Mouse (Mus musculus) megakaryocyte, embryonic 14.5 days (primary cell): ENCODE results near the gene Snx14. TPM values are rescaled to one million over a fixed set of nuclear protein-coding genes. Genes with fewer than 3 reads are reported as not detected.
"Not testable (repeated sequence)": the region's sequence is repeated elsewhere in the genome, so short reads cannot be mapped to it uniquely, and the experiment has no call there.

Source experiments
- H3K27me3 ChIP-seq: replicated peaks from 2 replicates; pipeline ENCODE3; 2012; ENCODE audit warnings: inconsistent platforms
- H3K36me3 ChIP-seq: replicated peaks from 2 replicates; pipeline ENCODE3; 2012; ENCODE audit warnings: low read length, inconsistent platforms, mixed read lengths
- H3K4me1 ChIP-seq: 2 replicates; pipeline ENCODE4 v1.6.1; 2012; ENCODE audit warnings: inconsistent platforms
- H3K4me3 ChIP-seq: replicated peaks from 2 replicates; pipeline ENCODE3; 2012; ENCODE audit warnings: moderate library complexity, mild to moderate bottlenecking, inconsistent platforms
- H3K9me3 ChIP-seq: 2 replicates; pipeline ENCODE4 v1.6.1; 2012; ENCODE audit warnings: inconsistent platforms
- FLI1 ChIP-seq: IDR thresholded peaks from 2 replicates; pipeline ENCODE4 v1.6.1; 2012; ENCODE audit warnings: low read length, inconsistent platforms, mixed read lengths
- GATA1 ChIP-seq: IDR thresholded peaks from 3 replicates; pipeline ENCODE4 v1.6.1; 2012; ENCODE audit warnings: mixed read lengths, low read length, inconsistent platforms, borderline replicate concordance
- polyA plus RNA-seq: library from polyadenylated mRNA; stranded (reverse); fragments of >175 nt; gene quantifications from 2 replicates; pipeline ENCODE4 v1.2.3, GENCODE M21; 2012; ENCODE audit warnings: low replicate concordance; ENCODE audit not compliant: insufficient read depth

Gene Snx14
- polyA plus RNA-seq = 2.3 and 3.0 TPM in 2 replicates

DNA sequence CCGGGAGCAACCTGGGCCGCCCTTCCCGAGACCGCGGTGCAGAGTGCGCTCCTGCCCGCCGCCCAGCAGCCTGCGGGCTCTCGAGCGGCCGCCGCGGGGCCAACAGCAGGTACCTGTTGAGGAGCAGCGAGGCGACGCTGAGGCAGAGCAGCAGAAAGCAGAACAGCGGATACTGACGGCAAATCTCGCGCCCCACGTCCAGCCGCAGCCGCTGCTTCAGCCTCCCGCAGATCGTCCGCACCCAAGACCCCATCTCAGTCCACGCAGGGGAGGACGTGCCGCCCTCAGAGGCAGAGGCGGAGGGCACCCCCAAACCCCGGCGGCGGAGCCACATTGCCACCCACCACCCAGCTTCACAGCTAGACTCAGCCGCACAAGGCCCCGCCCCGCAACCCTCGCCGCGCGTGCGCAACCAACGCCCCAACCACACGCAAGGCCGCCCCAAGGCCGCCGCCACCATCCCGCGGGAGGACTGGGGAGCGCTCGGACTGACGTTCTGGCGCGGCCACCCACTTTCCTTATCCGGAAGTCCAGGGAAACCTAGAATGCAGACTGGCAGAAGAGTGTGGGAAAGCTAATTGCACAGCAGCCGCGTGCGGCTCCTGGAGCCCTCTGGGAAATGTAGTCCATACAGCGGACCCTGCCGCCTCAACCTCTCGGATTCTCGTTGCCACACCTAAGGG is at the start of gene Snx14:
Gene Snx14, minus strand, starts transcription at position 404 of the 683 bp plus-strand sequence.
- H3K36me3 ChIP-seq = no peaks in the 10 kb centered on the region
- no peaks in the 10 kb centered on the region for H3K27me3 ChIP-seq
- no peak for TF ChIP-seq GATA1
- TF ChIP-seq FLI1 = peak; percentile 9; the same call in 1 of the 2 replicates
- H3K9me3 ChIP-seq = no peaks in the 10 kb centered on the region
- H3K4me3 ChIP-seq = peak within 1 kb of the TSS; percentile 99
- H3K4me1 ChIP-seq = peaks cover 31% of the 10 kb centered on the region

GRCm38 (mm10) chr9:88484531-88484930 is 45.8 kb upstream of the Snx14 start:
- Histone ChIP-seq H3K36me3 (no peaks in the 10 kb centered on the region), H3K27me3 (peaks cover 4% of the 10 kb centered on the region), H3K4me3 (peak overlapping the region; percentile 8), H3K4me1 (peaks cover 20% of the 10 kb centered on the region), H3K9me3 (no peaks in the 10 kb centered on the region)
- TF ChIP-seq GATA1 = no peak
- no peak for TF ChIP-seq FLI1

GRCm38 (mm10) chr9:88482829-88483396 is 44.2 kb upstream of the Snx14 start:
- no peaks in the 10 kb centered on the region for H3K9me3 ChIP-seq
- H3K4me1 ChIP-seq = peaks cover 20% of the 10 kb centered on the region
- H3K4me3 ChIP-seq = peak overlapping the region; percentile 93
- no peak for TF ChIP-seq GATA1
- TF ChIP-seq FLI1 = no peak
- H3K36me3 ChIP-seq = peaks cover 12% of the 10 kb centered on the region
- H3K27me3 ChIP-seq = peaks cover 4% of the 10 kb centered on the region

GRCm38 (mm10) chr9:88482230-88482828 is 43.6 kb upstream of the Snx14 start, which contains the start of gene Syncrip:
Gene Syncrip (minus strand): TSS chr9:88482574.
- peaks cover 20% of the 10 kb centered on the region for H3K4me1 ChIP-seq
- H3K36me3 ChIP-seq = peaks cover 18% of the 10 kb centered on the region
- peak within 1 kb of the TSS; percentile 98 for H3K4me3 ChIP-seq
- H3K9me3 ChIP-seq, H3K27me3 ChIP-seq: not testable (repeated sequence)

DNA sequence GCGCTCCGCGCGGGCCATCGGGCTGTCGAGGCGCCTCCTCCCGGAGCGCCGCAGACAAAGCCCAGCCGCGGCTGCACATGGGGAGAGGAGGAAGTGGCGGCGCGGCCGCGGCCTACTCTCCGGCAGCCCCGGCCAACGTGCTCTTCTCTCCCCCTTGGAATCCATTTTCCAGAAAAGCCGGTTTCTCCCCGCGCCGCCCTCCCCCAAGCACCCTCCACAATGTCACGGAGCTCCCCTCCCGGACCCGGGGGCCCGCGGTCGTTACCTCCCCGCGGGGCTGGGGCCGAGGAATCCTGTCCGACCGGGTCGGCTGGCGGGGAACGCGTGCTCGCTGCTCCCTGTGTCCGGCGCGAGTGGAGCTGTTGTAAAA is 43.0 kb upstream of the Snx14 start:
- TF ChIP-seq FLI1 = no peak
- no peak for TF ChIP-seq GATA1
- H3K4me1 ChIP-seq = peaks cover 20% of the 10 kb centered on the region
- H3K9me3 ChIP-seq = no peaks in the 10 kb centered on the region
- peaks cover 4% of the 10 kb centered on the region for H3K27me3 ChIP-seq
- peaks cover 24% of the 10 kb centered on the region for H3K36me3 ChIP-seq
- H3K4me3 ChIP-seq = peak overlapping the region; percentile 98

DNA sequence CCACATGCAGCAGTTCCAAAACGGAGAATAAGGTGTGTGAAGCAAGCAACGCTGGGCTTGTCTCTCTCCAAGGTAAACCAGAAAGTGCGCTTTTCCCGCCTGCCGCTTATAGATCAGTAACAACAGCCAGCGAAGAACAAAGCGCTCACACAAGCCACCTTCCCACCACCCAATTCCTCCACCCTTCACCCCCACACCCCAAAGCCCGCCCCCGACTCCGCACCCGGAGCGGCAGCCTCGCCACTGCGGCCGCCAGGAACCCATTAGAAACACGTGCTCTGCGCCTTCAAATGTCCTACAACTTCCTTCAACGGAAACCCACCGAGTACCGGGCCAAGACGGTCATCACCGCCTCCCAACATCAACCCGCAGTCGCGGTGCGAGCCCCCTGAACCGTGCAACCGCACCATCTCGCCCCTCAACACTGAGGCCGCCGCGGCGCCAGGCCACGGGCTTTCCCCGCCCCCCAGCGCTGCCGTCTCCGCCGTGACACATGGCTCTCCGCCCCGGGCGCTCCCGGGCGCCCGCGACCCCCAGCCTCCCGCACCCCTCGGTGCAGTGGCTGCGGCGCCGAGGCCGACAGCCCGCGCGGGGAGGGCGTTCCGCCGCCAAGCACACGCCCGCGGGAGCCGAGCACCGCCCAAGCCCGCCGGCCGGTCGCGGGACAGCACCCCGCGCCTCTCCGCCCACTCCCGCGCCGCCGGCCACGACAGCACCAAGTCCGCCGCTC is 42.5 kb upstream of the Snx14 start:
- peaks cover 27% of the 10 kb centered on the region for H3K36me3 ChIP-seq
- peak overlapping the region; percentile 98 for H3K4me3 ChIP-seq
- H3K4me1 ChIP-seq = peaks cover 20% of the 10 kb centered on the region
- TF ChIP-seq FLI1 = no peak
- TF ChIP-seq GATA1 = no peak
- H3K9me3 ChIP-seq = no peaks in the 10 kb centered on the region
- H3K27me3 ChIP-seq = peaks cover 4% of the 10 kb centered on the region

DNA sequence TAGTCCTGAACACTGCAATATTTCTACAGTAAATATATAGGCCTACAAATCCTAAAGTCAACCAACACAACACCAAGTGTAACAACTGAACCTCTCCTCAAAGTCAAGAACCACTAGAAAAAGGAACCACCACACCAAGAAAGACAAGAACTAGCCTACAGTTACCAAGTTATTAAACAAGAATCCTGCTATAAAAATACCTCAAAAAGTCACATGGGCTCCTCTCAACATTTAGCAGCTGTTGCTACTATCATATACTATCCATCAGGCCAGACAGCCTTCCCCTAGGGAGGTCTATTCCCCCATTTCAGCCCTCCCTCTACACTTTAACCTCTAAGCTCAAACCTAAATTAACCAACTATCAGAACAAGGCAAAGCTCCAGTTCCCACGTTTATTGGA is 41.4 kb upstream of the Snx14 start:
- no peak for TF ChIP-seq GATA1
- no peak for TF ChIP-seq FLI1
- peak overlapping the region; percentile 85 for H3K4me3 ChIP-seq

GRCm38 (mm10) chr9:88476138-88476537 is 37.4 kb upstream of the Snx14 start:
- Histone ChIP-seq H3K4me3 (no peak overlapping the region), H3K36me3 (peaks cover 77% of the 10 kb centered on the region), H3K27me3 (no peaks in the 10 kb centered on the region), H3K9me3 (no peaks in the 10 kb centered on the region), H3K4me1 (peaks cover 5% of the 10 kb centered on the region; the same call in 1 of the 2 replicates)
- TF ChIP-seq GATA1 (no peak), FLI1 (no peak)

More for the DNA sequence above, 41.4 kb upstream of the Snx14 start:
- Histone ChIP-seq H3K36me3 (peaks cover 37% of the 10 kb centered on the region), H3K27me3 (peaks cover 4% of the 10 kb centered on the region), H3K4me1 (peaks cover 20% of the 10 kb centered on the region), H3K9me3 (no peaks in the 10 kb centered on the region)

DNA sequence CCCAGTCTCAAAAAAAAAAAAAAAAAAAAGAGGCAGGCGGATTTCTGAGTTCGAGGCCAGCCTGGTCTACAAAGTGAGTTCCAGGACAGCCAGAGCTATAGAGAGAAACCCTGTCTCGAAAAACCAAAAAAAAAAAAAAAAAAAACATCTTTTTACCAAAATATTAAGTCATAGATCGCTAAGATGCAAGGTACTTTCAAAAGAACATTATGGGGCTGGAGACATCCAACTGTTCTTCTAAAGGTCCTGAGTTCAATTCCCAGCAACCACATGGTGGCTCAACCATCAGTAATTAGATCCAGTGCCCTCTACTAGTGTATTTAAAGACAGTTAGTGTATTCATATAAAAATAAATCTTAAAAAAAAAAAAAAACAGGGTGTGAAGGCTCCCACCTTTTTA is 22.3 kb upstream of the Snx14 start:
- peaks cover 90% of the 10 kb centered on the region for H3K36me3 ChIP-seq
- not testable (repeated sequence) for H3K27me3 ChIP-seq, H3K4me3 ChIP-seq, H3K4me1 ChIP-seq, H3K9me3 ChIP-seq

DNA sequence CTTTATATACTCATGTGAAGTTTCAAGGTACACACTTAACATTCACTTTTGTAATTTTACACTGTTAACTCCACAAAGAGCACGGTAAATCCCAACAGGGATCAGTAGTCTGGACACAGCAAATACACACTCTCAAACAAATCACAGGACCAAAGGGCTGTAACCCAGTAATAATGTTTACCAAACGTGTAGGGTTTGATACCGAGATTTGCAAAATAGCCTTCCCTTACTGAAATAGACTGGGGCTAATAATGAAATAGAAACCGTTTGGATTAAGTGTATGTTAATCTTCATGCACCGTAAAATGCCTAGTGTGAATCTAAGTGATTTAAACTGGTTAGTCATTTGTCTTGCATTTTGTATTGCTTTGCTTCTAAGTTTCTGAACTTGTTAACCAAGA is 1.2 kb upstream of the Snx14 start:
- peaks cover 31% of the 10 kb centered on the region for H3K4me1 ChIP-seq
- H3K36me3 ChIP-seq = peaks cover 3% of the 10 kb centered on the region
- H3K4me3 ChIP-seq = peak overlapping the region; percentile 30
- TF ChIP-seq FLI1 (no peak), GATA1 (no peak)
- H3K9me3 ChIP-seq = no peaks in the 10 kb centered on the region
- H3K27me3 ChIP-seq = no peaks in the 10 kb centered on the region
